Mouse (Mus musculus): Measurements from ENCODE around the gene Vac14.

GRCm38 (mm10) chr8:110751490-110751889 is 133.1 kb downstream of the Vac14 start:
- TF ChIP-seq CTCF (IDR thresholded peaks at IDR 0.05; ENCODE audit: extremely low read depth, insufficient read length, insufficient replicate concordance, low read depth, low read length) (no peak), POLR2A (IDR thresholded peaks at IDR 0.05; ENCODE audit: low read depth, low read length) (no peak)

Measured in small intestine, adult 2 months (tissue).